ENCODE assay signal across 8 mouse cellular contexts in genomic region chr11:94544422-94544821, GRCm38 (mm10). TPM values are rescaled to one million over a fixed set of nuclear protein-coding genes. Genes with fewer than 3 reads are reported as not detected.
DNase-seq lines count a peak whose midpoint lies in the region; ATAC-seq lines count a peak whose summit lies in the region.

No protein-coding gene starts in this region.

- no peaks in the 10 kb centered on the region for H3K36me3 ChIP-seq in lung, embryonic 15.5 days
- H3K36me3 ChIP-seq in hindbrain, embryonic 12.5 days: no peaks in the 10 kb centered on the region
- H3K36me3 ChIP-seq in neural tube, embryonic 15.5 days: 0 out of 2 replicates have a peak, but pooled peaks cover 9% of the 10 kb centered on the region

- WGBS in lung, embryonic 15.5 days: 51% methylated on average over 18 of the region's 18 CpGs
- 46% methylated on average over 18 of the region's 18 CpGs for WGBS in hindbrain, embryonic 12.5 days
- 50% methylated on average over 18 of the region's 18 CpGs for WGBS in neural tube, embryonic 15.5 days

- no peak overlapping the region for H3K4me3 ChIP-seq in lung, embryonic 15.5 days
- no peak overlapping the region for H3K4me3 ChIP-seq in hindbrain, embryonic 12.5 days
- H3K4me3 ChIP-seq in neural tube, embryonic 15.5 days (replicated peaks): no peak overlapping the region

- H3K9ac ChIP-seq in lung, embryonic 15.5 days: no peak overlapping the region
- H3K9ac ChIP-seq in hindbrain, embryonic 12.5 days: no peak overlapping the region; the same call in 1 of the 2 replicates
- H3K9ac ChIP-seq in neural tube, embryonic 15.5 days (replicated peaks): no peak overlapping the region

- no peaks in the 10 kb centered on the region for H3K9me3 ChIP-seq in lung, embryonic 15.5 days
- no peaks in the 10 kb centered on the region for H3K9me3 ChIP-seq in hindbrain, embryonic 12.5 days (replicated peaks)
- no peaks in the 10 kb centered on the region for H3K9me3 ChIP-seq in neural tube, embryonic 15.5 days (replicated peaks)

- DNase-seq in adrenal gland, adult (ENCODE audit: inconsistent age in 2 of 2, low spot score in 1 of 2): peak; percentile 49 to 64
- no peak for DNase-seq in adrenal gland, postnatal 4 days (ENCODE audit: low spot score in 2 of 2)
- DNase-seq in lung, postnatal 10 days: no peak
- no peak for DNase-seq in lung, postnatal 4 days
- no peak for DNase-seq in thymus, postnatal 25 days

- ATAC-seq in lung, embryonic 15.5 days (ENCODE audit: borderline replicate concordance, extremely low read depth, low FRiP score, low TSS enrichment): no peak
- no peak for ATAC-seq in hindbrain, embryonic 12.5 days (ENCODE audit: low FRiP score)
- no peak for ATAC-seq in neural tube, embryonic 15.5 days (ENCODE audit: low FRiP score)

- peaks cover 14% of the 10 kb centered on the region for H3K4me1 ChIP-seq in lung, embryonic 15.5 days
- peaks cover 19% of the 10 kb centered on the region for H3K4me1 ChIP-seq in hindbrain, embryonic 12.5 days
- H3K4me1 ChIP-seq in neural tube, embryonic 15.5 days: peaks cover 22% of the 10 kb centered on the region

- H3K4me2 ChIP-seq in lung, embryonic 15.5 days: peak overlapping the region; percentile 35
- H3K4me2 ChIP-seq in hindbrain, embryonic 12.5 days (replicated peaks): peak overlapping the region; percentile 30
- peak overlapping the region; percentile 24 for H3K4me2 ChIP-seq in neural tube, embryonic 15.5 days

- no peak overlapping the region for H3K27ac ChIP-seq in lung, embryonic 15.5 days
- no peak overlapping the region for H3K27ac ChIP-seq in hindbrain, embryonic 12.5 days
- H3K27ac ChIP-seq in neural tube, embryonic 15.5 days (replicated peaks): no peak overlapping the region

- no peaks in the 10 kb centered on the region for H3K27me3 ChIP-seq in lung, embryonic 15.5 days
- H3K27me3 ChIP-seq in hindbrain, embryonic 12.5 days: no peaks in the 10 kb centered on the region
- H3K27me3 ChIP-seq in neural tube, embryonic 15.5 days (replicated peaks): no peaks in the 10 kb centered on the region

RNA-seq across cellular contexts. Expression of gene Rsad1, which starts 4.6 kb away (rescaled TPM):
- 10 to 100 TPM; 14.5 to 15.3 TPM for total RNA-seq in adrenal gland, postnatal 4 days (2021)
- polyA plus RNA-seq in lung, embryonic 15.5 days (2015; fragmentation: Nextera tagmentation; extraction: Ambion mirVana): 3.2 and 3.7 TPM in 2 replicates
- polyA plus RNA-seq in hindbrain, embryonic 12.5 days (2016; fragmentation: Nextera tagmentation; extraction: Ambion mirVana): 3.4 and 4.6 TPM in 2 replicates
- polyA plus RNA-seq in neural tube, embryonic 15.5 days (2015; fragmentation: Nextera tagmentation; extraction: Ambion mirVana): 9.4 and 10.4 TPM in 2 replicates

RNA-seq across cellular contexts. Expression of gene Chad, which starts 20.4 kb away (rescaled TPM):
- total RNA-seq in adrenal gland, postnatal 4 days (2021): under 1 TPM; 0.45 to 0.90 TPM
- 2.3 and 2.7 TPM in 2 replicates for polyA plus RNA-seq in lung, embryonic 15.5 days (2015; fragmentation: Nextera tagmentation; extraction: Ambion mirVana)
- polyA plus RNA-seq in hindbrain, embryonic 12.5 days (2016; fragmentation: Nextera tagmentation; extraction: Ambion mirVana): 0.98 and 1.5 TPM in 2 replicates
- 1.2 and 1.8 TPM in 2 replicates for polyA plus RNA-seq in neural tube, embryonic 15.5 days (2015; fragmentation: Nextera tagmentation; extraction: Ambion mirVana)

RNA-seq across cellular contexts. Expression of gene Mycbpap, which starts 22.9 kb away (rescaled TPM):
- total RNA-seq in adrenal gland, postnatal 4 days (2021): 10 to 100 TPM in 1 of 2 experiments, 1 to 10 TPM in 1; 4.9 to 12.7 TPM
- polyA plus RNA-seq in lung, embryonic 15.5 days (2015; fragmentation: Nextera tagmentation; extraction: Ambion mirVana): 4.6 and 5.4 TPM in 2 replicates
- 4.2 and 5.2 TPM in 2 replicates for polyA plus RNA-seq in hindbrain, embryonic 12.5 days (2016; fragmentation: Nextera tagmentation; extraction: Ambion mirVana)
- 2.0 and 2.8 TPM in 2 replicates for polyA plus RNA-seq in neural tube, embryonic 15.5 days (2015; fragmentation: Nextera tagmentation; extraction: Ambion mirVana)

RNA-seq across cellular contexts. Expression of gene Epn3, which starts 44.6 kb away (rescaled TPM):
- total RNA-seq in adrenal gland, postnatal 4 days (2021): 10 to 100 TPM; 10.3 to 13.2 TPM
- 16.8 and 17.3 TPM in 2 replicates for polyA plus RNA-seq in lung, embryonic 15.5 days (2015; fragmentation: Nextera tagmentation; extraction: Ambion mirVana)
- 1.7 and 2.5 TPM in 2 replicates for polyA plus RNA-seq in hindbrain, embryonic 12.5 days (2016; fragmentation: Nextera tagmentation; extraction: Ambion mirVana)
- 1.1 and 1.5 TPM in 2 replicates for polyA plus RNA-seq in neural tube, embryonic 15.5 days (2015; fragmentation: Nextera tagmentation; extraction: Ambion mirVana)

RNA-seq across cellular contexts. Expression of gene Acsf2, which starts 57.2 kb away (rescaled TPM):
- 10 to 100 TPM; 59.1 to 67.3 TPM for total RNA-seq in adrenal gland, postnatal 4 days (2021)
- polyA plus RNA-seq in lung, embryonic 15.5 days (2015; fragmentation: Nextera tagmentation; extraction: Ambion mirVana): 6.8 and 7.1 TPM in 2 replicates
- 3.3 and 3.5 TPM in 2 replicates for polyA plus RNA-seq in hindbrain, embryonic 12.5 days (2016; fragmentation: Nextera tagmentation; extraction: Ambion mirVana)
- polyA plus RNA-seq in neural tube, embryonic 15.5 days (2015; fragmentation: Nextera tagmentation; extraction: Ambion mirVana): 1.1 and 3.2 TPM in 2 replicates

Comparison
In these comparisons a context has a peak if more than half of its experiments do, and no peak if none do; other contexts are left out.
1. DNase-seq: peak in adrenal gland, adult (2 of 2); none in adrenal gland, postnatal 4 days (0 of 2), lung, postnatal 10 days (single experiment), lung, postnatal 4 days (0 of 2) and thymus, postnatal 25 days (single experiment).
2. Peak in every context shown above with its lines, with median percentiles within 50 percentile points of each other: H3K4me2 ChIP-seq.